Mouse (Mus musculus) CH12.LX (cell line): Measurements from ENCODE around the gene 2300002M23Rik. TPM values are rescaled to one million over a fixed set of nuclear protein-coding genes. Genes with fewer than 3 reads are reported as not detected.

Experiments used
- DNase-seq: peaks from one replicate; pipeline ENCODE4 v3.0.0-alpha.2; 2013; ENCODE audit errors: extremely low read depth
- H3K27ac ChIP-seq: 2 replicates; pipeline ENCODE4 v1.5.1; 2012; ENCODE audit warnings: low read depth, mild to moderate bottlenecking, control low read depth, moderate library complexity; ENCODE audit not compliant: insufficient read depth
- H3K27me3 ChIP-seq: replicated peaks from 2 replicates; pipeline ENCODE3; 2012; ENCODE audit warnings: inconsistent platforms
- H3K36me3 ChIP-seq, 2 experiments: replicated peaks in 1 of 2; 2 replicates each; pipeline versions ENCODE3 to v1.6.1; 2012; ENCODE audit warnings: inconsistent platforms in 1 of 2, low read length in 1 of 2, mild to moderate bottlenecking in 1 of 2, mixed read lengths in 1 of 2, moderate library complexity in 1 of 2; ENCODE audit not compliant: control insufficient read depth in 1 of 2, insufficient read depth in 1 of 2
- H3K4me1 ChIP-seq, 2 experiments: 2 replicates each; pipeline ENCODE4 v1.6.1; 2012; ENCODE audit warnings: inconsistent platforms in 1 of 2, moderate library complexity in 1 of 2; ENCODE audit not compliant: insufficient read depth in 2 of 2, control insufficient read depth in 1 of 2
- H3K4me2 ChIP-seq: 2 replicates; pipeline ENCODE4 v1.6.1; 2012; ENCODE audit warnings: low read depth, mild to moderate bottlenecking, control low read depth; ENCODE audit not compliant: poor library complexity, insufficient read depth, severe bottlenecking
- H3K4me3 ChIP-seq, 3 experiments: fragments of 150-350 bp in 1 of 3; sonication (generic) in 1 of 3; replicated peaks in 1 of 3; 2 replicates each; pipeline versions ENCODE3 to v1.5.1; 2011 to 2012; ENCODE audit warnings: low read depth in 2 of 3, low read length in 2 of 3, mild to moderate bottlenecking in 2 of 3, moderate library complexity in 2 of 3, control low read depth in 1 of 3, improper control_type of control experiment in 1 of 3, inconsistent platforms in 1 of 3, mixed read lengths in 1 of 3; ENCODE audit not compliant: poor library complexity in 1 of 3
- H3K79me2 ChIP-seq: replicated peaks from 2 replicates; pipeline ENCODE4 v1.6.1; 2012; ENCODE audit warnings: mild to moderate bottlenecking, moderate library complexity; ENCODE audit not compliant: control insufficient read depth, poor library complexity, insufficient read depth, severe bottlenecking; ENCODE audit errors: extremely low read depth
- H3K9ac ChIP-seq: 2 replicates; pipeline ENCODE4 v1.6.1; 2012; ENCODE audit warnings: low read depth, mild to moderate bottlenecking, control low read depth, moderate library complexity; ENCODE audit not compliant: insufficient read depth
- H3K9me3 ChIP-seq: replicated peaks from 2 replicates; pipeline ENCODE3; 2012; ENCODE audit warnings: low read length, inconsistent platforms, mixed read lengths
- CHD2 ChIP-seq: IDR thresholded peaks from 2 replicates; pipeline ENCODE4 v1.6.1; 2011; ENCODE audit warnings: low read length, improper control_type of control experiment
- CTCF ChIP-seq, 2 experiments: IDR thresholded peaks in 1 of 2; conservative IDR thresholded peaks in 1 of 2; 2 replicates each; pipeline ENCODE4 v1.5.1; 2011 to 2012; ENCODE audit warnings: low read depth in 2 of 2, low read length in 2 of 2, improper control_type of control experiment in 1 of 2, inconsistent platforms in 1 of 2, mild to moderate bottlenecking in 1 of 2, moderate library complexity in 1 of 2
- E2F4 ChIP-seq: IDR thresholded peaks from 2 replicates; pipeline ENCODE4 v1.6.1; 2011; ENCODE audit warnings: low read depth, low read length, improper control_type of control experiment; ENCODE audit not compliant: insufficient replicate concordance
- EP300 ChIP-seq: IDR thresholded peaks from 2 replicates; pipeline ENCODE4 v1.6.1; 2011; ENCODE audit warnings: low read length, improper control_type of control experiment
- ETS1 ChIP-seq: conservative IDR thresholded peaks from 2 replicates; pipeline ENCODE4 v1.6.1; 2012; ENCODE audit warnings: low read depth, mild to moderate bottlenecking, inconsistent platforms, low read length, improper control_type of control experiment, moderate library complexity
- GABPA ChIP-seq: IDR thresholded peaks from 2 replicates; pipeline ENCODE4 v1.6.1; 2012; ENCODE audit warnings: low read depth, low read length, improper control_type of control experiment, inconsistent platforms; ENCODE audit not compliant: insufficient replicate concordance
- JUN ChIP-seq: IDR thresholded peaks from 2 replicates; pipeline ENCODE4 v1.6.1; 2011; ENCODE audit warnings: low read depth, mild to moderate bottlenecking, low read length, improper control_type of control experiment, moderate library complexity; ENCODE audit not compliant: insufficient read depth
- JUND ChIP-seq: conservative IDR thresholded peaks from 2 replicates; pipeline ENCODE4 v1.6.1; 2011; ENCODE audit warnings: low read depth, low read length, improper control_type of control experiment
- MAFK ChIP-seq: IDR thresholded peaks from 2 replicates; pipeline ENCODE4 v1.6.1; 2011; ENCODE audit warnings: low read length, improper control_type of control experiment; ENCODE audit not compliant: insufficient replicate concordance
- MAX ChIP-seq: IDR thresholded peaks from 2 replicates; pipeline ENCODE4 v1.6.1; 2011; ENCODE audit warnings: low read length, improper control_type of control experiment
- MYC ChIP-seq: IDR thresholded peaks from 2 replicates; pipeline ENCODE4 v1.6.1; 2011; ENCODE audit warnings: low read depth, mild to moderate bottlenecking, improper control_type of control experiment, low read length
- NELFE ChIP-seq: IDR thresholded peaks from 2 replicates; pipeline ENCODE4 v1.6.1; 2011; ENCODE audit warnings: low read depth, low read length, improper control_type of control experiment
- PAX5 ChIP-seq: IDR thresholded peaks from 2 replicates; pipeline ENCODE4 v1.6.1; 2012; ENCODE audit warnings: low read length, inconsistent platforms, mixed read lengths
- SIN3A ChIP-seq: IDR thresholded peaks from 2 replicates; pipeline ENCODE4 v1.6.1; 2012; ENCODE audit warnings: low read length, improper control_type of control experiment, inconsistent platforms
- SMC3 ChIP-seq: IDR thresholded peaks from 2 replicates; pipeline ENCODE4 v1.6.1; 2011; ENCODE audit warnings: low read depth, low read length, improper control_type of control experiment
- TBP ChIP-seq: conservative IDR thresholded peaks from 2 replicates; pipeline ENCODE4 v1.6.1; 2011; ENCODE audit warnings: low read depth, low read length, improper control_type of control experiment
- UBTF ChIP-seq: IDR thresholded peaks from 2 replicates; pipeline ENCODE4 v1.6.1; 2012; ENCODE audit warnings: low read depth, mild to moderate bottlenecking, inconsistent platforms, low read length, improper control_type of control experiment, moderate library complexity
- ZMIZ1 ChIP-seq: IDR thresholded peaks from 2 replicates; pipeline ENCODE4 v1.6.1; 2012; ENCODE audit warnings: low read depth, mild to moderate bottlenecking, inconsistent platforms, low read length, improper control_type of control experiment
- ZNF384 ChIP-seq: IDR thresholded peaks from 2 replicates; pipeline ENCODE4 v1.6.1; 2012; ENCODE audit warnings: low read depth, low read length, improper control_type of control experiment, inconsistent platforms
- dilution Hi-C: fragments of 300-500 bp; cut with MboI; formaldehyde crosslinking; loops from 2 replicates; pipeline ENCODE4 v1.14.3; 2020; ENCODE audit warnings: low sequenced_read_pairs; ENCODE audit not compliant: extremely low pct_unique_long_range_greater_than_20kb, extremely low pct_ligation_motif_present
- in situ Hi-C: fragments of 300-500 bp; cut with MboI; formaldehyde crosslinking; loops from 3 replicates; pipeline ENCODE4 v1.14.3; 2019; ENCODE audit warnings: low sequenced_read_pairs, low pct_ligation_motif_present, low pct_unique_long_range_greater_than_20kb, mixed read lengths
- polyA plus RNA-seq: library from polyadenylated mRNA; unstranded; fragments of >175 nt; gene quantifications from 2 replicates; pipeline ENCODE4 v1.2.1, GENCODE M21; 2012; ENCODE audit warnings: low read depth; ENCODE audit not compliant: insufficient read length
- total RNA-seq, 2 experiments: library from RNA; depleted of rRNA; stranded (reverse); fragments of 300-350 nt in 1 of 2; fragments of >200 nt in 1 of 2; gene quantifications; 2 replicates each; pipeline ENCODE4 v1.2.3; 2012 to 2014

Gene 2300002M23Rik
- total and polyA plus RNA-seq, 3 experiments = not detected

- Histone ChIP-seq H3K27ac (no peak overlapping the region), H3K4me2 (no peak overlapping the region), H3K4me3 (no peak overlapping the region), H3K4me1 (peaks cover 8 to 25% of the 10 kb centered on the region in 2 experiments), H3K9me3 (no peaks in the 10 kb centered on the region), H3K9ac (no peak overlapping the region), H3K79me2 (no peaks in the 10 kb centered on the region), H3K27me3 (peaks cover 6% of the 10 kb centered on the region), H3K36me3 (no peaks in the 10 kb centered on the region)
- dilution Hi-C loops (no loop called here), in situ Hi-C loops (no loop called here)
- no peak for TF ChIP-seq MAX
- DNase-seq = no peak
Measured at GRCm38 (mm10) chr17:35543412-35543861, 23.8 kb upstream of the 2300002M23Rik start.

GRCm38 (mm10) chr17:35544001-35544400 lies 23.2 kb upstream of the 2300002M23Rik start:
- H3K4me2 ChIP-seq = no peak overlapping the region
- peaks cover 8 to 25% of the 10 kb centered on the region in 2 experiments for H3K4me1 ChIP-seq
- H3K79me2 ChIP-seq = no peaks in the 10 kb centered on the region
- dilution Hi-C loops (no loop called here), in situ Hi-C loops (no loop called here)
- DNase-seq = no peak
- peaks cover 6% of the 10 kb centered on the region for H3K27me3 ChIP-seq
- no peaks in the 10 kb centered on the region for H3K36me3 ChIP-seq
- no peak overlapping the region for H3K9ac ChIP-seq
- TF ChIP-seq SMC3 (no peak), EP300 (no peak), ETS1 (no peak), CHD2 (no peak), JUN (no peak), E2F4 (no peak), CTCF (conservative IDR thresholded peaks at IDR 0.05 in 1 of 2, IDR thresholded peaks at IDR 0.05 in 1 of 2; ENCODE audit: low read depth in 2 of 2, low read length in 2 of 2) (no peak), MAFK (no peak), UBTF (no peak), NELFE (no peak), ZNF384 (no peak), GABPA (no peak), SIN3A (no peak), JUND (no peak), ZMIZ1 (no peak), MYC (no peak), TBP (no peak), PAX5 (no peak)
- H3K9me3 ChIP-seq = no peaks in the 10 kb centered on the region
- no peak overlapping the region for H3K27ac ChIP-seq
- no peak overlapping the region for H3K4me3 ChIP-seq
